Mouse (Mus musculus) frontal cortex, adult (tissue): ENCODE data around the gene Gsap.
A peak's percentile ranks its signal among the peaks of the same experiment; 100 is the strongest.
"Not testable (repeated sequence)": the region's sequence is repeated elsewhere in the genome, so short reads cannot be mapped to it uniquely, and the experiment has no call there.

Source experiments
- ATAC-seq: cut with Nextera tagmentation; 2 replicates; pipeline ENCODE4 v1.9.2; 2017; ENCODE audit warnings: mild to moderate bottlenecking, moderate library complexity, mixed read lengths; ENCODE audit not compliant: low TSS enrichment

Gsap gene

GRCm38 (mm10) chr5:21326494-21326893 lies 140.4 kb downstream of the Gsap start:
- no peak for ATAC-seq

DNA sequence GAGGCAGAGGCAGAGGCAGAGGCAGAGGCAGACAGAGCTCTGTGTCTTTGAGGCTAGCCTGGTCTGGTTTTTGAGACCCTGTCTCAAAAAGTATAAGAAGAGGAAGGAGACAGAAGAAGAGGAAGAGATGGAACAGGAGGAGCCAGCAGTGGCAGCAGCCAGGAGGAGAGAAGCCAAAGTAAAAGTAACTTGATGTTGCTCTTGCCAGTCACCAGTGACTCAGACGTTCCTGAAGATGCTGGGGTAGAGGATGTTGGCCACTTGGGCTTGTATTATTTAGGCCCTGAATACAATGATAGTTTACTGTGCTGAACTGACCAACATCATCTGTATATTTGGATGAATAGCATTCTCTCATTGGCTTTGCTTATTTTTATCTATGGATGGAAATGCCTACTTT lies 142.5 kb downstream of the Gsap start:
- ATAC-seq: no peak

DNA sequence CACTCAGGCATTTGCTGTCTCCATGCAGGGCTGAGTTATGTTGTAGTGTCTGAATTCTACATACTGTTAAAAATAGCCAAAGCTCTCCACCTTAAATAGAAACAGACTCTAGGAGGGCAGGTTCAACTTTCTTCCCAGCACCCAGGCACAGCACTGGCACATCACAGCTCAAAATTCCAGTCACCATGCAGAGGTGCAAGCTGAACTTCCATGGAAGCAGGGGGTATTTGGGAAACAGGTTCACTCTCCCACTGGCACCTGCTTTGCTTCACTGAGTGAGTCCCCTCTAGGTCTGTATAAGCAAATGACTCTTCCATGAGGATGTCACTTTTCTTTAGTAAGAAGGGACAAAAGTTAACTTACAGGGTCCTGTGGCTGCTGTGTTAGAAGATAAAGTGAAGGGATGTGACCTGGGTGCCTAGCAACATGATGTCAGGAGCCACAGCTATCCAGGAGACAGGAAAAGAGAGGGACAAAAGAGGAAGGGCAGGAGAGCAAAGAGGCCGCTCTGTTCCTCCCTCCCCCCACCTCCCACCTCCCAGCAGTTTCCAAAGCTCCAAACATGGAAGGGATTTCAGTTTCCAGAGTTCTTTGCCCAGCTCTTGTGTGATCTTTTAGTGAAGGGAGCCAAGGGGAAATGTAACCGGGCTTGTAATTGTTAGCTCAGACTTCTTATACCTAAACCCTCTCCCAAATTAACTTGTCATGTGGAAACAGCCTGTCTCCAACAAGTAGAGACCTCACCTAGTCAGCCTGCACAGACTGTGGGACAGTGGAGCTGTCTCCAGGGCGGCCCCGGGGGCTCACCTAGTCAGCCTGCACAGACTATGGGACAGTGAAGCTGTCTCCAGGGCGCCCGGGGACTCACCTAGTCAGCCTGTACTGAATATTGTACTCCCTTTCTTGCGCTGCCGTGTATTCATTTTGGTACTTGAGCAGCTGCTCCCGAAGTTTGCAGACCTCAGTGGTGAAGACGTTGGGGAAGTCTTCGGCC lies 143.9 kb downstream of the Gsap start:
- peak; percentile 84 for ATAC-seq

DNA sequence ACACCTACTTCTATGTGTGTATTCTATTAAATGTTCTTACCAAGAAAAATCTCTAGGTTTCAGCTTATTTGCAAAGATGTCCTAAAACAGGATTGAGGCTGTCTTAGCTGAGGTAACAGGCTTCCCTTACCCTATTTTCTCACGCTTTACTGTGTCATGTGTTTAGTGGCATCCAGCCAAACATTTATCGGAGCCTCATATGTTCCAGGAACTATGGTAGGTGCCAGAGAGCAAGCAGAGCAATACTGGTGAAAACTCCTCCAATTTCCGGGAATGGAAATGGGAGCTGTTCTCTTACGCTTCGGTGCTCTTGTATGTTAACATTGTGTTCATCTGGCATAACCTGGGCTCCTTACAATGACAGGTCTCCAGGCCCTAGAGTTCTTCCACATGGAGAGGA lies 145.6 kb downstream of the Gsap start:
- no peak for ATAC-seq

DNA sequence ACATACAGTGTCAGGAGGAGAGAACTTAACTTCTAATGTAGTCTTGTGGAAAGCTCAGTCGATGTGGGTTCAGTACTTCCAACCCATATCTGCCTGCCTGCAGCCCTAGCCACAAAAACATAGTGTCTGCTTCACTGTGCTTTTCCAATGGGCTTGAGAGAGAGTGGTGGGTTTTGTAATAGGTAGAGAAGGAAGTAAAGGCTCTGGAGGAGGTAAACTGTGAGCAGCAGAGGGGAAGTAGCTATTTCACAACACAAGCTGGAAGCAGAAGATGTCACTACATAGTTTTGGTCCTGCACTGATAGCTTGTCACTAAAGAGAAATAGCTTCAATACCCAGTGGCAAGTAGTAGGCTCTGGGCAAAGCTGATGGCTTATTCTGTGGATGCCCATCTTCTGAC lies 146.1 kb downstream of the Gsap start:
- ATAC-seq: no peak

- not testable (repeated sequence) for ATAC-seq
These were observed 156.2 kb downstream of the Gsap start for GRCm38 (mm10) chr5:21342265-21342664.

DNA sequence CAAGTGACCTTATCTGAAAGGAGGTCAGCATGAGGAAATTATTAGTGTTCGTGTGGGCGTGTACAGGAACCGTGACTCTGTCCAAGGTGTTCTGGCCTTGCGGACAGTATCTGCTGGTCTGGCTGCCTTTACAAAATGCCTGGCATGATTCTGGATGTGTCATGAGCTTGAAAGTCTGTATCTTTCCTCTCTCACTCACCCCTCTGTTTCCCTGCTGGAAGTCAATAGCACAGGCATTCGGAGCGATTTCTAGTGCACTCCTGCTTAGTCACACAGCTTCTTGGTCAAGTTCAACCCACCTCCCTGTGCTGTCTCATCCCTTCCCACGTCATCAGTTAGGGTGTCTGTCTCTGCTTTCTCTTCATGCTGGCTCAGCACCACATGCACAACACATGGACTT lies 162.3 kb downstream of the Gsap start:
- no peak for ATAC-seq

DNA sequence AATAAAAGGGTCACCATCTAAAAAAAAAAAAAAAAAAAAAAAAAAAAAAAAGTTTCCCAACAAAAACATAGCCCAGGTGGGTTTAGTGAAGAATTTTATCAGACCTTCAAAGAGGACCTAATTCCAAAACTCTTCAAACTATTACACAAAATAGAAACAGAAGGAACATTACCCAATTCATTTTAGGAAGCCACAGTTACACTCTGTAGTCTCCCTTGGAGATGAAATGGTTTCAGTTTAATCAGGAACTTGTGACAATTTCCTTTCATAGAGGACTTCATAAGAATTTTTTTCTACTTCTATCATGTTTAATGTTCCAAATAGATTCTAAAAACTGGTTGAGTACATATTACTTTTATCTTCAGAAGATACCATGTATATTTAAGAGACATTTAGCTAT lies 165.6 kb downstream of the Gsap start:
- no peak for ATAC-seq

DNA sequence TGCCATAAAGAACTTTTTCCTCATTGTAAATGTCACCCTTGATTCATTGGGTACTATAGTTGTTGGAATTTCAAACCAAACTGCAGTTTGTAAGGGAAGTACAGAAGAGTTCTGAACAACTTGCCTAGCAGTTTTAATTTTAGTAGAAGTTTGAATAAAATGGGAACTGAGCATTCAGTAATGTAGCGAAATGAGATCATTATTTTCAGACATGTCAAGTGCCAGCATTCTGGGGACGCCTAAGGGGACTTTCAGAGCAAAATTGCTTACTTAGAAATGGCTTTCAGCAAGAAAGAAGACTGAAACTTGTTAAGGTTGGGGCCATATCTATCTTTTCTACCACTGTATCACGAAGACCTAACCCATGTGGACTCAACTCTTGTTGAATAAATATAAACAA lies 172.6 kb downstream of the Gsap start:
- ATAC-seq: no peak

- ATAC-seq: no peak
These were observed 177.3 kb downstream of the Gsap start for GRCm38 (mm10) chr5:21363343-21363742.
